Mouse (Mus musculus) gonadal fat pad, adult 2 months (tissue): ENCODE measurements at regions not wholly inside any gene's neighbourhood (a gene's known extent, or its start where the extent isn't known, plus 50 kb on each side); places are given as distances from the start of the nearest gene placed in this dataset.

Experiments
- DNase-seq: peaks from one replicate; pipeline ENCODE4 v3.0.0-alpha.2; 2012; ENCODE audit warnings: low read depth

GRCm38 (mm10) chr7:67814861-67815260, 55.3 kb upstream of the Synm start:
- no peak for DNase-seq
